Comparison of ENCODE assay signal across 17 mouse cellular contexts in the genomic region with DNA sequence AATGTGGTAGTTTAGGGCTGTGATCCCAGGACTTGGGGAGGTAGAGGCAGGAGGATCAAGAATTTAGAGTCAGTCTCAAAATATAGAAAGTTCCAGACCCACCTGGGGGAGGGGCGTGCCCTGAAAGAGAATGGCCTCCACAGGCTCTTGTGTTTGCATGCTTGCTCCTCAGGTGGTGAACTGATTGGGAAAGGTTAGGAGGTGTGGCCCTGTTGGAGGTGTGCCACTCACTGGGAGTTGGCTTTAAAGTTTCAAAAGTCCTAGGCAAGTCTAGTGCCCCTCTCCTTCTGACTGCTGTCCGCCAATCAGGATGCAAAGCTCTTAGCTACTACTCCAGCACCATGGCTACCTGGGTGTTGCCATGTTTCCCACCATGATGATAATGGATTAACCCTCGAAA. TPM values are rescaled to one million over a fixed set of nuclear protein-coding genes. Genes with fewer than 3 reads are reported as not detected.
"Had no signal": no experiment of that assay in that cellular context is flagged by ENCODE, and none has a peak within 500 bp of the region (broad histone marks: within the 10 kb centered on the region; RNA-seq: fewer than 3 reads in every experiment).

No protein-coding gene starts in this region.

- H3K4me3 ChIP-seq: midbrain, embryonic 10.5 days; midbrain, embryonic 12.5 days; myocyte; neural tube, embryonic 13.5 days; neural tube, embryonic 15.5 days; stomach, embryonic 15.5 days had no signal

- DNase-seq: lung, embryonic 14.5 days; lung, postnatal 4 days; midbrain, embryonic 14.5 days; right cerebral cortex, postnatal 14 days; thymus, adult 2 months; thymus, postnatal 25 days; thymus, postnatal 4 days had no signal

RNA-seq across cellular contexts. Expression of gene Mgat5b, which starts 3.4 kb away (rescaled TPM):
- total RNA-seq: megakaryocyte-erythroid progenitor cell, adult 5-6 weeks had no signal
- polyA plus RNA-seq: liver, embryonic 14.5 days; liver, embryonic 16.5 days; myocyte; spleen, adult 2 months had no signal
